Mouse (Mus musculus) liver, adult 2 months (tissue): ENCODE measurements around the gene Yif1b. TPM values are rescaled to one million over a fixed set of nuclear protein-coding genes. Genes with fewer than 3 reads are reported as not detected.

Experiments
- DNase-seq: peaks from one replicate; pipeline ENCODE4 v3.0.0-alpha.2; 2011; ENCODE audit warnings: low read depth, low spot score; ENCODE audit errors: extremely low read depth
- H3K27ac ChIP-seq: fragments of 200-500 bp; replicated peaks from 2 replicates; pipeline ENCODE4 v1.5.1; 2012; ENCODE audit warnings: low read depth, mild to moderate bottlenecking, control low read depth, inconsistent platforms, low read length; ENCODE audit not compliant: insufficient read depth
- H3K27me3 ChIP-seq: fragments of 200-500 bp; 2 replicates; pipeline ENCODE4 v1.6.1; 2012; ENCODE audit warnings: mild to moderate bottlenecking, moderate library complexity, low read length, inconsistent platforms; ENCODE audit not compliant: control insufficient read depth, insufficient read depth
- H3K36me3 ChIP-seq: fragments of 200-500 bp; 2 replicates; pipeline ENCODE4 v1.6.1; 2012; ENCODE audit warnings: low read length, inconsistent platforms; ENCODE audit not compliant: control insufficient read depth, insufficient read depth
- H3K4me1 ChIP-seq: fragments of 200-500 bp; 2 replicates; pipeline ENCODE4 v1.6.1; 2011; ENCODE audit warnings: low read length; ENCODE audit not compliant: control insufficient read depth, insufficient read depth
- H3K4me3 ChIP-seq: fragments of 200-500 bp; 2 replicates; pipeline ENCODE4 v1.5.1; 2011; ENCODE audit warnings: low read depth, mild to moderate bottlenecking, control low read depth, low read length, moderate library complexity; ENCODE audit not compliant: insufficient read depth
- H3K79me2 ChIP-seq: fragments of 200-500 bp; 2 replicates; pipeline ENCODE4 v1.6.1; 2012; ENCODE audit warnings: inconsistent platforms, mild to moderate bottlenecking, low read length, moderate library complexity; ENCODE audit not compliant: control insufficient read depth, insufficient read depth
- H3K9ac ChIP-seq: fragments of 200-500 bp; 2 replicates; pipeline ENCODE4 v1.6.1; 2012; ENCODE audit warnings: low read depth, mild to moderate bottlenecking, control low read depth, inconsistent platforms, low read length
- CTCF ChIP-seq: fragments of 200-500 bp; IDR thresholded peaks from 2 replicates; pipeline ENCODE4 v1.5.1; 2011; ENCODE audit warnings: low read depth, low read length, control low read depth
- POLR2A ChIP-seq: fragments of 200-500 bp; IDR thresholded peaks from 2 replicates; pipeline ENCODE4 v1.6.1; 2011; ENCODE audit warnings: low read length, control low read depth; ENCODE audit not compliant: insufficient read depth; ENCODE audit errors: extremely low read depth
- WGBS: fragments of 180-500 bp; shearing (Covaris S2); methylation state at CpG from one replicate; pipeline ENCODE4 v1.1.7; 2018; 5-methylcytosine and 5-hydroxymethylcytosine counted together
- polyA plus RNA-seq: library from polyadenylated mRNA; depleted of rRNA; stranded (reverse); fragments of >200 nt; gene quantifications from 2 replicates; pipeline ENCODE4 v1.2.3, GENCODE M21; 2012
- total RNA-seq: library from RNA; depleted of rRNA; stranded (reverse); fragments of >200 nt; gene quantifications from 2 replicates; pipeline ENCODE4 v1.2.3, GENCODE M21; 2014

Gene Yif1b
- total and polyA plus RNA-seq, 2 experiments: 40.7 to 132 TPM

GRCm38 (mm10) chr7:29283876-29284275, 45.7 kb downstream of the Yif1b start:
- 86% methylated on average over 4 of the region's 4 CpGs for WGBS
- Histone ChIP-seq H3K4me3 (no peak overlapping the region), H3K79me2 (peaks cover 5% of the 10 kb centered on the region; the same call in 1 of the 2 replicates), H3K9ac (no peak overlapping the region), H3K36me3 (no peaks in the 10 kb centered on the region), H3K27ac (no peak overlapping the region), H3K4me1 (peaks cover 4% of the 10 kb centered on the region; the same call in 1 of the 2 replicates), H3K27me3 (no peaks in the 10 kb centered on the region)
- TF ChIP-seq CTCF (no peak), POLR2A (no peak)
- no peak for DNase-seq

- WGBS: 93% methylated on average over 6 of the region's 6 CpGs
- TF ChIP-seq CTCF: no peak
- TF ChIP-seq POLR2A: no peak
- H3K27me3 ChIP-seq: no peaks in the 10 kb centered on the region
These were observed 46.4 kb downstream of the Yif1b start for GRCm38 (mm10) chr7:29284523-29284922.

GRCm38 (mm10) chr7:29287481-29287880, 49.4 kb downstream of the Yif1b start:
- no peak overlapping the region for H3K9ac ChIP-seq
- no peaks in the 10 kb centered on the region for H3K27me3 ChIP-seq
- H3K27ac ChIP-seq: no peak overlapping the region
- WGBS: 90% methylated on average over 7 of the region's 7 CpGs
- H3K79me2 ChIP-seq: no peaks in the 10 kb centered on the region
- no peak overlapping the region for H3K4me3 ChIP-seq
- no peaks in the 10 kb centered on the region for H3K36me3 ChIP-seq
- no peak for DNase-seq
- TF ChIP-seq POLR2A (no peak), CTCF (no peak)
- H3K4me1 ChIP-seq: peaks cover 6% of the 10 kb centered on the region

More at GRCm38 (mm10) chr7:29284523-29284922, 46.4 kb downstream of the Yif1b start:
- Histone ChIP-seq H3K79me2 (peaks cover 5% of the 10 kb centered on the region; the same call in 1 of the 2 replicates), H3K27ac (no peak overlapping the region), H3K36me3 (no peaks in the 10 kb centered on the region), H3K4me3 (no peak overlapping the region), H3K4me1 (peaks cover 4% of the 10 kb centered on the region; the same call in 1 of the 2 replicates), H3K9ac (no peak overlapping the region)
- no peak for DNase-seq

- Histone ChIP-seq H3K36me3 (no peaks in the 10 kb centered on the region), H3K4me1 (peaks cover 6% of the 10 kb centered on the region), H3K27ac (no peak overlapping the region), H3K9ac (no peak overlapping the region), H3K4me3 (no peak overlapping the region), H3K79me2 (no peaks in the 10 kb centered on the region), H3K27me3 (no peaks in the 10 kb centered on the region)
- WGBS: 80% methylated on average over 2 of the region's 2 CpGs
- DNase-seq: no peak
- TF ChIP-seq CTCF (no peak), POLR2A (no peak)
These were observed 50.0 kb downstream of the Yif1b start for GRCm38 (mm10) chr7:29288079-29288478.

- TF ChIP-seq POLR2A (peak; percentile 66; the same call in 1 of the 2 replicates), CTCF (peak; percentile 87)
- WGBS: 4% methylated on average over 59 of the region's 59 CpGs
- Histone ChIP-seq H3K36me3 (no peaks in the 10 kb centered on the region), H3K27me3 (no peaks in the 10 kb centered on the region), H3K9ac (peak within 1 kb of the TSS; percentile 55), H3K79me2 (no peaks in the 10 kb centered on the region), H3K27ac (peak within 1 kb of the TSS; percentile 56), H3K4me3 (peak within 1 kb of the TSS; percentile 91), H3K4me1 (peaks cover 6% of the 10 kb centered on the region)
- no peak for DNase-seq
These were observed 51.0 kb downstream of the Yif1b start, which contains the start of gene Ppp1r14a for GRCm38 (mm10) chr7:29288942-29289638. Gene Ppp1r14a, plus strand, starts transcription at chr7:29289308.

GRCm38 (mm10) chr7:29289856-29290255, 51.7 kb downstream of the Yif1b start:
- no peaks in the 10 kb centered on the region for H3K27me3 ChIP-seq
- peaks cover 6% of the 10 kb centered on the region for H3K4me1 ChIP-seq
- no peak for DNase-seq
- 89% methylated on average over 6 of the region's 6 CpGs for WGBS
- no peaks in the 10 kb centered on the region for H3K79me2 ChIP-seq
- H3K4me3 ChIP-seq: peak overlapping the region; percentile 91
- no peaks in the 10 kb centered on the region for H3K36me3 ChIP-seq
- H3K9ac ChIP-seq: peak overlapping the region; percentile 55
- TF ChIP-seq CTCF (no peak), POLR2A (no peak)
- H3K27ac ChIP-seq: 0 out of 2 replicates have a peak overlapping the region, but pooled peaks have one; percentile 25
